Mouse (Mus musculus) ES-Bruce4 (cell line): ENCODE results near the gene Camta1.

ENCODE experiments used
- CTCF ChIP-seq: IDR thresholded peaks from one replicate; pipeline ENCODE4 v1.8.1; 2011; ENCODE audit warnings: low read depth, low read length
- EP300 ChIP-seq: IDR thresholded peaks from 2 replicates; pipeline ENCODE4 v1.6.1; 2011; ENCODE audit warnings: low read depth, low read length; ENCODE audit not compliant: insufficient read depth
- POLR2A ChIP-seq: IDR thresholded peaks from one replicate; pipeline ENCODE4 v1.8.1; 2011; ENCODE audit warnings: low read length; ENCODE audit not compliant: insufficient read depth

GRCm38 (mm10) chr4:150875393-150875792, 986.3 kb downstream of the Camta1 start:
- TF ChIP-seq CTCF, result no peak
- TF ChIP-seq POLR2A, result no peak
- no peak for TF ChIP-seq EP300
